8 mouse cellular contexts compared by ENCODE assay signal in the genomic region with DNA sequence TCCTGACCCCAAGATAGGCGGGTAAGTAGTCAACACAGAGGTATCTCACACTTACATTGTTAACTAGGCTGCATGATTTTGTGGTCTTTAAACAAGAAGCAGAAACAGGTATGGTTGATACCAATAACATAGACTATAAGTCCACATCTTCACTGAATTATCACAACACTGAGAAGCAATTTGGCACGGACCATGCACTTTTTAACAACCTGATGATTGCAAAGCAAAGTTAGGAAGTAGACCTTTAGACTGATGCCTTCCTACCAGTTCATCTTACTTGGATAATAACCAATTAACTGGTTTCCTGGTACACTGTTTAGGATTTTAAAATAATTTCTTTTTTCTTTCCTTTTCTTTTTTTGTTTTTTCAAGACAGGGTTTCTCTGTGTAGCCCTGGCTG. TPM values are rescaled to one million over a fixed set of nuclear protein-coding genes. Genes with fewer than 3 reads are reported as not detected.
A peak's percentile ranks its signal among the peaks of the same experiment; 100 is the strongest.
DNase-seq lines count a peak whose midpoint lies in the region; ATAC-seq and TF ChIP-seq lines count a peak whose summit lies in the region.

No protein-coding gene starts in this region.

- no peak for TF ChIP-seq POLR2A in MEL (IDR thresholded peaks at IDR 0.05; ENCODE audit: control insufficient read depth in 1 of 2, insufficient read depth in 1 of 2, low read depth in 1 of 2, low read length in 2 of 2, poor library complexity in 1 of 2)
- no peak for TF ChIP-seq POLR2A in limb, embryonic 14.5 days (IDR thresholded peaks at IDR 0.05; ENCODE audit: borderline replicate concordance, extremely low read depth, insufficient read depth, insufficient read length)

- ATAC-seq in limb, embryonic 14.5 days (ENCODE audit: low FRiP score, low read depth) = no peak

- no peak for TF ChIP-seq RAD21 in MEL (IDR thresholded peaks at IDR 0.05; ENCODE audit: low read depth, low read length)

- peak overlapping the region; percentile 61; the same call in 1 of the 2 replicates for H3K4me2 ChIP-seq in limb, embryonic 14.5 days (replicated peaks; ENCODE audit: low read depth, low read length, severe bottlenecking)

- H3K4me3 ChIP-seq in E14TG2a.4 (replicated peaks; ENCODE audit: low read length) = peak overlapping the region; percentile 98
- H3K4me3 ChIP-seq in MEL (ENCODE audit: control insufficient read depth in 1 of 2, insufficient read depth in 1 of 2, low read depth in 2 of 2, low read length in 2 of 2) = peak overlapping the region in 1 of 2 experiments; percentile 56; a peak in 2 of 4 replicates
- H3K4me3 ChIP-seq in limb, embryonic 14.5 days (replicated peaks; ENCODE audit: low read length) = no peak overlapping the region; the same call in 1 of the 2 replicates

- H3K27me3 ChIP-seq in E14TG2a.4 (ENCODE audit: insufficient read depth, low read length) (no peaks in the 10 kb centered on the region), MEL (ENCODE audit: control insufficient read depth in 1 of 2, insufficient read depth in 2 of 2, low read length in 2 of 2) (no peaks in the 10 kb centered on the region)
- no peaks in the 10 kb centered on the region for H3K27me3 ChIP-seq in limb, embryonic 14.5 days (ENCODE audit: control insufficient read depth, insufficient read depth, low read length)

- H3K27ac ChIP-seq in MEL (ENCODE audit: control insufficient read depth, low read depth, low read length) = no peak overlapping the region
- H3K27ac ChIP-seq in limb, embryonic 14.5 days (replicated peaks; ENCODE audit: low read depth, low read length) = no peak overlapping the region

- H3K4me1 ChIP-seq in E14TG2a.4 (replicated peaks; ENCODE audit: low read depth, low read length) = peaks cover 76% of the 10 kb centered on the region
- peaks cover 0 to 12% of the 10 kb centered on the region in 2 experiments; a peak in 2 of 4 replicates for H3K4me1 ChIP-seq in MEL (ENCODE audit: control insufficient read depth in 1 of 2, insufficient read depth in 2 of 2, low read length in 2 of 2)
- H3K4me1 ChIP-seq in limb, embryonic 14.5 days (ENCODE audit: control insufficient read depth, insufficient read depth, low read length) = peaks cover 6% of the 10 kb centered on the region; the same call in 1 of the 2 replicates

- peak overlapping the region; percentile 89 for H3K9ac ChIP-seq in MEL (ENCODE audit: control insufficient read depth, low read depth, low read length, poor library complexity, severe bottlenecking)
- no peak overlapping the region for H3K9ac ChIP-seq in limb, embryonic 14.5 days (ENCODE audit: low read depth, low read length, severe bottlenecking)

- peaks cover 46% of the 10 kb centered on the region for H3K36me3 ChIP-seq in E14TG2a.4 (ENCODE audit: insufficient read depth, low read length)
- peaks cover 0 to 21% of the 10 kb centered on the region in 2 experiments; a peak in 2 of 4 replicates for H3K36me3 ChIP-seq in MEL (ENCODE audit: control insufficient read depth in 1 of 2, insufficient read depth in 2 of 2, low read length in 2 of 2)
- no peaks in the 10 kb centered on the region for H3K36me3 ChIP-seq in limb, embryonic 14.5 days (ENCODE audit: control insufficient read depth, insufficient read depth, low read length)

- no peak for TF ChIP-seq EP300 in MEL (IDR thresholded peaks at IDR 0.05; ENCODE audit: low read depth in 1 of 2, low read length in 2 of 2)

- peaks cover 26% of the 10 kb centered on the region for H3K79me2 ChIP-seq in MEL (ENCODE audit: control insufficient read depth, insufficient read depth, low read length, poor library complexity)

- H3K9me3 ChIP-seq in E14TG2a.4 (ENCODE audit: low read length) (no peaks in the 10 kb centered on the region), MEL (replicated peaks; ENCODE audit: insufficient read depth, low read length) (no peaks in the 10 kb centered on the region)
- no peaks in the 10 kb centered on the region for H3K9me3 ChIP-seq in limb, embryonic 14.5 days (ENCODE audit: control insufficient read depth, low read length)

- TF ChIP-seq CTCF in E14TG2a.4 (conservative IDR thresholded peaks at IDR 0.05; ENCODE audit: low read length) = no peak
- no peak for TF ChIP-seq CTCF in MEL (IDR thresholded peaks at IDR 0.05 in 2 of 3, conservative IDR thresholded peaks at IDR 0.05 in 1 of 3; ENCODE audit: control insufficient read depth in 1 of 3, insufficient read depth in 1 of 3, low read depth in 2 of 3, low read length in 3 of 3, poor library complexity in 1 of 3, severe bottlenecking in 1 of 3)

- WGBS in limb, embryonic 14.5 days = 93% methylated on average over 2 of the region's 2 CpGs

- peak; percentile 71 for DNase-seq in kidney, adult 9 months
- DNase-seq in kidney, adult 18-20 months = no peak
- peak; percentile 40 for DNase-seq in MEL (ENCODE audit: low read depth, low spot score)
- no peak for DNase-seq in limb, embryonic 14.5 days (ENCODE audit: low spot score)
- no peak for DNase-seq in urinary bladder, adult 18-20 months (ENCODE audit: low spot score in 2 of 2)
- DNase-seq in ovary, postnatal 10 days (ENCODE audit: low spot score) = no peak
- DNase-seq in urinary bladder, postnatal 4 days (ENCODE audit: low spot score in 2 of 2) = no peak

TF ChIP-seq in MEL, 35 proteins besides CTCF, POLR2A, EP300 and RAD21:
- TF ChIP-seq CHD2 (IDR thresholded peaks at IDR 0.05; ENCODE audit: low read length) (no peak), MXI1 (IDR thresholded peaks at IDR 0.05; ENCODE audit: low read depth, low read length) (no peak), MAX (IDR thresholded peaks at IDR 0.05; ENCODE audit: low read length) (no peak), ELF1 (IDR thresholded peaks at IDR 0.05; ENCODE audit: low read depth, low read length) (no peak), MAFK (IDR thresholded peaks at IDR 0.05; ENCODE audit: borderline replicate concordance, low read depth, low read length) (no peak), JUND (IDR thresholded peaks at IDR 0.05; ENCODE audit: low read depth, low read length) (no peak), SMC3 (IDR thresholded peaks at IDR 0.05; ENCODE audit: low read depth, low read length) (no peak), HCFC1 (IDR thresholded peaks at IDR 0.05; ENCODE audit: low read depth, low read length) (no peak), GABPA (IDR thresholded peaks at IDR 0.05; ENCODE audit: low read depth, low read length) (no peak), MEF2A (IDR thresholded peaks at IDR 0.05; ENCODE audit: extremely low read depth, insufficient replicate concordance, low read depth, low read length, poor library complexity, severe bottlenecking) (no peak), RCOR1 (IDR thresholded peaks at IDR 0.05; ENCODE audit: low read depth, low read length) (no peak), GATA1 (IDR thresholded peaks at IDR 0.05; ENCODE audit: low read depth, low read length) (no peak), ZMIZ1 (IDR thresholded peaks at IDR 0.05; ENCODE audit: low read depth, low read length) (no peak), MAZ (IDR thresholded peaks at IDR 0.05; ENCODE audit: low read depth, low read length) (no peak), NELFE (IDR thresholded peaks at IDR 0.05; ENCODE audit: low read depth, low read length) (no peak), UBTF (IDR thresholded peaks at IDR 0.05; ENCODE audit: borderline replicate concordance, insufficient read depth, low read depth, low read length) (no peak), ZC3H11A (IDR thresholded peaks at IDR 0.05; ENCODE audit: low read depth, low read length) (no peak), SIN3A (IDR thresholded peaks at IDR 0.05; ENCODE audit: low read length) (no peak), POLR2AphosphoS2 (IDR thresholded peaks at IDR 0.05; ENCODE audit: low read length) (no peak), TAL1 (IDR thresholded peaks at IDR 0.05; ENCODE audit: low read length) (no peak)

RNA-seq across cellular contexts. Expression of gene Wdr89, which starts 1.1 kb away (rescaled TPM):
- total RNA-seq in MEL (2012; rRNA removed) = 18.5 and 31.2 TPM in 2 replicates
- 10 to 100 TPM; 10.2 to 57.8 TPM for polyA plus RNA-seq in MEL (2012; ENCODE audit: insufficient read depth in 1 of 2, insufficient read length in 2 of 2, low read depth in 1 of 2, low replicate concordance in 2 of 2, missing spikeins in 1 of 2)
- polyA plus RNA-seq in limb, embryonic 14.5 days (2012; rRNA removed) = 7.3 and 8.9 TPM in 2 replicates
- 10.2 and 11.3 TPM in 2 replicates for polyA plus RNA-seq in limb, embryonic 14.5 days (2014; fragmentation: Nextera tagmentation; extraction: Ambion mirVana)

Comparison
In these comparisons a context has a peak if more than half of its experiments do, and no peak if none do; other contexts are left out.
1. DNase-seq: peak in kidney, adult 9 months (single experiment) and MEL (single experiment); none in kidney, adult 18-20 months (single experiment), limb, embryonic 14.5 days (single experiment), urinary bladder, adult 18-20 months (0 of 2), ovary, postnatal 10 days (single experiment) and urinary bladder, postnatal 4 days (0 of 2).